Mouse (Mus musculus): Measurements from ENCODE around the gene Fbxo44.

DNA sequence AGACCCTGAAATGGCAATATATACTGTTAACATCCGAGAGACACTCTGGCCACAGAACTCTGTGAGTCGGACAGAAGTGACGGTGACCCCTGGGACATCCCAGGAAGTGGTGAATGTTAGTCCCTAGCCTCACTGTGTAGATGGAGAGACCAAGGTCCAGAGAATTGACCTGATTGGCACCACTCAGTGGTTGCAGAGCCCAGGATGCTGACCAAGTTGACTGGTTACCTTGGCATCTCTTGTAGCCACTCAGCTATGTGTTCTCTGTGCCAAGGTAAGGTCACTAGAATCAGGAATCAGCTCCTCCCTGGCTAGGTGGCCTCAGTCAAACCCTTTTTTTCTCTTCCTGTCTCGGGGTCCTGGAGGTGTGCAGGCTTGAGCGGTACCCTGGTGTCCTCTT is 16.6 kb downstream of the Fbxo44 start:
- TF ChIP-seq CTCF (IDR thresholded peaks at IDR 0.05; ENCODE audit: low read depth) (no peak), EP300 (IDR thresholded peaks at IDR 0.05; ENCODE audit: low read depth) (no peak)
